Mouse (Mus musculus) heart, embryonic 13.5 days (tissue): ENCODE results near the gene Gm19684. TPM values are rescaled to one million over a fixed set of nuclear protein-coding genes. Genes with fewer than 3 reads are reported as not detected.
A peak's percentile ranks its signal among the peaks of the same experiment; 100 is the strongest.
"Not testable (repeated sequence)": the region's sequence is repeated elsewhere in the genome, so short reads cannot be mapped to it uniquely, and the experiment has no call there.

ENCODE experiments used
- ATAC-seq: fragments of 200-750 bp; cut with Nextera tagmentation; 2 replicates; pipeline ENCODE4 v1.8.0; 2017; ENCODE audit warnings: moderate TSS enrichment; ENCODE audit not compliant: insufficient number of reproducible peaks, low FRiP score, low TSS enrichment; ENCODE audit errors: extremely low read depth
- H3K27ac ChIP-seq: fragments of 300-500 bp; sonication (generic); replicated peaks from 2 replicates; pipeline ENCODE4 v1.5.1; 2015; ENCODE audit warnings: moderate library complexity, mild to moderate bottlenecking, inconsistent platforms
- H3K27me3 ChIP-seq: fragments of 300-500 bp; sonication (generic); replicated peaks from 2 replicates; pipeline ENCODE4 v1.6.1; 2015; ENCODE audit warnings: mild to moderate bottlenecking, inconsistent platforms
- H3K36me3 ChIP-seq: fragments of 300-500 bp; sonication (generic); 2 replicates; pipeline ENCODE4 v1.6.1; 2015; ENCODE audit warnings: mild to moderate bottlenecking, inconsistent platforms
- H3K4me1 ChIP-seq: fragments of 300-500 bp; sonication (generic); 2 replicates; pipeline ENCODE4 v1.6.1; 2015; ENCODE audit warnings: inconsistent platforms
- H3K4me2 ChIP-seq: fragments of 300-500 bp; sonication (generic); 2 replicates; pipeline ENCODE4 v1.6.1; 2015; ENCODE audit warnings: inconsistent platforms, mild to moderate bottlenecking, moderate library complexity
- H3K4me3 ChIP-seq: fragments of 300-500 bp; sonication (generic); 2 replicates; pipeline ENCODE4 v1.5.1; 2015; ENCODE audit warnings: moderate library complexity, mild to moderate bottlenecking, inconsistent platforms
- H3K9ac ChIP-seq: fragments of 300-500 bp; sonication (generic); 2 replicates; pipeline ENCODE4 v1.6.1; 2015; ENCODE audit warnings: inconsistent platforms, mild to moderate bottlenecking, moderate library complexity
- H3K9me3 ChIP-seq: fragments of 300-500 bp; sonication (generic); 2 replicates; pipeline ENCODE4 v1.6.1; 2016; ENCODE audit warnings: inconsistent platforms
- WGBS: fragments of 180-500 bp; shearing (Covaris S2); methylation state at CpG from one replicate; pipeline ENCODE4 v1.1.7; 2015; ENCODE audit warnings: mixed read lengths; 5-methylcytosine and 5-hydroxymethylcytosine counted together
- polyA plus RNA-seq: library from polyadenylated mRNA; unstranded; fragments of >200 nt; fragmentation: Nextera tagmentation; extraction: Ambion mirVana; gene quantifications from 2 replicates; pipeline ENCODE4 v1.2.1, GENCODE M21; 2015

Gm19684 gene
- polyA plus RNA-seq, 1 experiment from 2014 or later: not detected

GRCm38 (mm10) chr17:36135421-36136231 lies 14.1 kb downstream of the Gm19684 start:
- not testable (repeated sequence) for H3K9me3 ChIP-seq, H3K9ac ChIP-seq, H3K4me2 ChIP-seq, H3K4me3 ChIP-seq, H3K27ac ChIP-seq, H3K4me1 ChIP-seq, H3K36me3 ChIP-seq, ATAC-seq
- H3K27me3 ChIP-seq: peaks cover 76% of the 10 kb centered on the region

- peaks cover 76% of the 10 kb centered on the region for H3K27me3 ChIP-seq
- H3K9ac ChIP-seq, H3K9me3 ChIP-seq, H3K4me2 ChIP-seq, H3K27ac ChIP-seq, ATAC-seq, H3K36me3 ChIP-seq, H3K4me1 ChIP-seq, H3K4me3 ChIP-seq: not testable (repeated sequence)
- WGBS: 48% methylated on average over 1 of the region's 1 CpGs
Observed at GRCm38 (mm10) chr17:36136299-36136848, 14.9 kb downstream of the Gm19684 start.

- Histone ChIP-seq H3K9me3 (no peaks in the 10 kb centered on the region), H3K27me3 (peaks cover 81% of the 10 kb centered on the region), H3K9ac (peak overlapping the region; percentile 58), H3K4me1 (peaks cover 10% of the 10 kb centered on the region), H3K27ac (no peak overlapping the region), H3K4me2 (peak overlapping the region; percentile 76), H3K36me3 (no peaks in the 10 kb centered on the region), H3K4me3 (peak overlapping the region; percentile 51)
- ATAC-seq: no peak
- WGBS: 2% methylated on average over 72 of the region's 78 CpGs
Observed at GRCm38 (mm10) chr17:36145111-36145860, 23.8 kb downstream of the Gm19684 start.

GRCm38 (mm10) chr17:36145861-36146156 lies 24.3 kb downstream of the Gm19684 start:
- under 1% methylated on average over 13 of the region's 13 CpGs for WGBS
- Histone ChIP-seq H3K4me1 (peaks cover 10% of the 10 kb centered on the region), H3K27me3 (peaks cover 79% of the 10 kb centered on the region), H3K4me3 (peak overlapping the region; percentile 51), H3K4me2 (peak overlapping the region; percentile 76), H3K9ac (peak overlapping the region; percentile 37)
- not testable (repeated sequence) for ATAC-seq, H3K27ac ChIP-seq, H3K9me3 ChIP-seq, H3K36me3 ChIP-seq

GRCm38 (mm10) chr17:36146937-36147336 lies 25.5 kb downstream of the Gm19684 start:
- not testable (repeated sequence) for H3K4me2 ChIP-seq, ATAC-seq, H3K9me3 ChIP-seq, H3K27ac ChIP-seq, H3K4me3 ChIP-seq, H3K36me3 ChIP-seq, H3K9ac ChIP-seq
- Histone ChIP-seq H3K27me3 (peaks cover 74% of the 10 kb centered on the region), H3K4me1 (peaks cover 10% of the 10 kb centered on the region)
- 69% methylated on average over 1 of the region's 1 CpGs for WGBS

GRCm38 (mm10) chr17:36148468-36148867 lies 27.0 kb downstream of the Gm19684 start:
- WGBS: 77% methylated on average over 5 of the region's 5 CpGs
- H3K4me2 ChIP-seq, H3K27ac ChIP-seq, H3K4me3 ChIP-seq, H3K36me3 ChIP-seq, H3K9me3 ChIP-seq, ATAC-seq, H3K9ac ChIP-seq: not testable (repeated sequence)
- H3K27me3 ChIP-seq: peaks cover 74% of the 10 kb centered on the region
- H3K4me1 ChIP-seq: peaks cover 10% of the 10 kb centered on the region

GRCm38 (mm10) chr17:36151200-36151599 lies 29.7 kb downstream of the Gm19684 start:
- H3K4me2 ChIP-seq, ATAC-seq, H3K4me3 ChIP-seq, H3K4me1 ChIP-seq, H3K9ac ChIP-seq, H3K9me3 ChIP-seq, H3K27ac ChIP-seq, H3K36me3 ChIP-seq: not testable (repeated sequence)
- peaks cover 77% of the 10 kb centered on the region for H3K27me3 ChIP-seq
- 29% methylated on average over 4 of the region's 4 CpGs for WGBS

- Histone ChIP-seq H3K9ac (no peak overlapping the region), H3K4me3 (no peak overlapping the region), H3K4me2 (no peak overlapping the region), H3K9me3 (no peaks in the 10 kb centered on the region), H3K36me3 (no peaks in the 10 kb centered on the region), H3K4me1 (0 out of 2 replicates have a peak, but pooled peaks cover 4% of the 10 kb centered on the region), H3K27ac (no peak overlapping the region), H3K27me3 (peaks cover 84% of the 10 kb centered on the region)
- no peak for ATAC-seq
- WGBS: 21% methylated on average over 3 of the region's 3 CpGs
Observed at GRCm38 (mm10) chr17:36154271-36155149, 33.0 kb downstream of the Gm19684 start.

- H3K36me3 ChIP-seq, ATAC-seq, H3K9ac ChIP-seq, H3K27ac ChIP-seq, H3K9me3 ChIP-seq: not testable (repeated sequence)
- H3K4me2 ChIP-seq: peak overlapping the region; percentile 64
- WGBS: under 1% methylated on average over 36 of the region's 36 CpGs
- H3K4me3 ChIP-seq: peak overlapping the region; percentile 41
- H3K27me3 ChIP-seq: peaks cover 92% of the 10 kb centered on the region
- H3K4me1 ChIP-seq: peaks cover 13% of the 10 kb centered on the region
Observed at GRCm38 (mm10) chr17:36157782-36158181, 36.3 kb downstream of the Gm19684 start.

GRCm38 (mm10) chr17:36158264-36158663 lies 36.8 kb downstream of the Gm19684 start:
- Histone ChIP-seq H3K27me3 (peaks cover 92% of the 10 kb centered on the region), H3K4me2 (peak overlapping the region; percentile 64), H3K4me1 (peaks cover 13% of the 10 kb centered on the region), H3K4me3 (peak overlapping the region; percentile 41)
- not testable (repeated sequence) for H3K27ac ChIP-seq, H3K36me3 ChIP-seq, H3K9ac ChIP-seq, ATAC-seq, H3K9me3 ChIP-seq
- 14% methylated on average over 11 of the region's 11 CpGs for WGBS
